Mouse (Mus musculus) myocyte (in vitro differentiated cells): ENCODE results near the gene Adamts14.

ENCODE experiments used
- CEBPB ChIP-seq: IDR thresholded peaks from 2 replicates; pipeline ENCODE4 v1.6.1; 2011; ENCODE audit warnings: mild to moderate bottlenecking, moderate library complexity; ENCODE audit not compliant: poor library complexity, insufficient read depth, severe bottlenecking
- E2F4 ChIP-seq: IDR thresholded peaks from one replicate; pipeline ENCODE4 v1.6.1; 2011; ENCODE audit warnings: mild to moderate bottlenecking, control low read depth, moderate library complexity; ENCODE audit not compliant: insufficient read depth
- MAX ChIP-seq: IDR thresholded peaks from one replicate; pipeline ENCODE4 v1.6.1; 2011; ENCODE audit warnings: low read depth, mild to moderate bottlenecking, control low read depth
- POLR2A ChIP-seq: IDR thresholded peaks from one replicate; pipeline ENCODE4 v1.6.1; 2011; ENCODE audit warnings: low read depth, mild to moderate bottlenecking, control low read depth, moderate library complexity; ENCODE audit not compliant: insufficient read length
- SRF ChIP-seq: IDR thresholded peaks from one replicate; pipeline ENCODE4 v1.6.1; 2011; ENCODE audit warnings: low read depth; ENCODE audit not compliant: control insufficient read depth, insufficient read length
- TCF12 ChIP-seq: IDR thresholded peaks from one replicate; pipeline ENCODE4 v1.6.1; 2011; ENCODE audit warnings: mild to moderate bottlenecking, control low read depth; ENCODE audit not compliant: poor library complexity, insufficient read depth, severe bottlenecking

DNA sequence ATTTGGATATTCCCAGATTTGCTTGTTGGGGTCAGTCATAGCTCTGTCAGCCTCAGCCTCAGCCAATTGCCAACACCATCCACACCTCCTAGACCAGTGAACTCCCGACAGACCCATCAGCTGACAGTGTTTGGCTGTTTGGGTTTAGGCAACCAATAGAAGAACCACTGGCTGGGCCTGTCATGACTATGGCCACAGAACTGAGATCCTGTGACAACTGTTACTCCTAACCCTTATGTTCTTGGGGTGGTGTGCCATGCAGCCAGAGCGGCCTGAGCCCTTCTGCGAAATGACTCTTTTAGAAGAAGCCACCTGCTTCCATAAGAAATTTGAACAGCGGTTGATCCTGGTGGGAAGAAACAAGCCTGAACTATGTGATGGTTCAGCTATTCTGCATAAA lies 62.1 kb downstream of the Adamts14 start:
- TF ChIP-seq POLR2A (no peak), MAX (no peak), CEBPB (no peak), SRF (no peak), E2F4 (no peak), TCF12 (no peak)
